Comparison of ENCODE assay signal across 8 mouse cellular contexts in the genomic region with DNA sequence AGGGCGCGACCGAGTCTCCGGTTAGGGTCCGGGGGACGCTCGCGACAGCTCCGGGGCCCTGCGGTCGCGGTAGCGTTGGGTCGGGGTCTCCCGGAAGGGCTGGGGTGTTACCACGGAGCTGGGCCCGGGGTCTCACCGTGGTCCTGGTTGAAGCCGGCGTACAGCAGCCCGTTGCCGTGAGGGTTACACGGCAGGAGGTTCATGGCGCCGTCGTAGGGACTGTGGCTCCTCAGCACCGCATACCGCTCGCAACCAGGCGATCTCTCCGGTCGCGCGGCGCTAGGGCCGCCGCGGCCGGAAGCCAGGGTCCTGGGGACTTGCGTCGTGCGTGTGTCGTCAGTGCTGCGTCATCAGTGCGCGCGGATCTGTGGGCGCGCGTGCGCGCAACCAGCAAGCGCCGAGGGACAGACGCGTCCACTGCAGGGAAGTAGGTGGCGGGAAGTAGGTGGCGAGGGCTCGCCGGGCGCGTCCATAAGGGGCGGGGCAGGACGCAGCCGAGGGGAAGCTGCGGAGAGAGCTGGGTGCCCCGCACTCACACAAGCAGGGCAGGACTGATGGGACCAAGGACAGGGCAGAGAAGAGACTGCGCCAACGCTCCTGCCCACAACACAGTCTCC. TPM values are rescaled to one million over a fixed set of nuclear protein-coding genes. Genes with fewer than 3 reads are reported as not detected.
DNase-seq lines count a peak whose midpoint lies in the region; ATAC-seq and TF ChIP-seq lines count a peak whose summit lies in the region.

TSS of gene Wdr45b (minus strand) at position 355 of the 617 bp plus-strand sequence.

- H3K27ac ChIP-seq in heart, embryonic 12.5 days (ENCODE audit: poor library complexity, severe bottlenecking) = peak within 1 kb of the TSS; percentile 85
- peak within 1 kb of the TSS; percentile 91 for H3K27ac ChIP-seq in kidney, postnatal 0 days
- H3K27ac ChIP-seq in liver, embryonic 11.5 days (ENCODE audit: low read depth, low read length) = peak within 1 kb of the TSS; percentile 88
- peak within 1 kb of the TSS; percentile 86 for H3K27ac ChIP-seq in stomach, embryonic 14.5 days (ENCODE audit: low read length)

- H3K4me3 ChIP-seq in heart, embryonic 12.5 days = peak within 1 kb of the TSS; percentile 99
- peak within 1 kb of the TSS; percentile 96 for H3K4me3 ChIP-seq in kidney, postnatal 0 days (replicated peaks; ENCODE audit: low read depth, low read length)
- H3K4me3 ChIP-seq in liver, embryonic 11.5 days (ENCODE audit: low read depth, low read length) = peak within 1 kb of the TSS; percentile 99
- H3K4me3 ChIP-seq in stomach, embryonic 14.5 days (ENCODE audit: low read depth, low read length) = peak within 1 kb of the TSS; percentile 98

- H3K27me3 ChIP-seq in heart, embryonic 12.5 days (replicated peaks) = no peaks in the 10 kb centered on the region
- no peaks in the 10 kb centered on the region for H3K27me3 ChIP-seq in kidney, postnatal 0 days (ENCODE audit: insufficient read depth, low read length)
- H3K27me3 ChIP-seq in liver, embryonic 11.5 days (replicated peaks; ENCODE audit: control insufficient read depth, insufficient read depth, low read length) = no peaks in the 10 kb centered on the region
- H3K27me3 ChIP-seq in stomach, embryonic 14.5 days (ENCODE audit: control insufficient read depth, insufficient read depth, low read length) = no peaks in the 10 kb centered on the region

- peak within 1 kb of the TSS; percentile 96 for H3K9ac ChIP-seq in heart, embryonic 12.5 days
- H3K9ac ChIP-seq in kidney, postnatal 0 days (ENCODE audit: low read depth, low read length) = peak within 1 kb of the TSS; percentile 99
- H3K9ac ChIP-seq in liver, embryonic 11.5 days (ENCODE audit: low read depth, low read length) = peak within 1 kb of the TSS; percentile 98
- peak within 1 kb of the TSS; percentile 91 for H3K9ac ChIP-seq in stomach, embryonic 14.5 days (replicated peaks; ENCODE audit: low read depth, low read length)

- no peaks in the 10 kb centered on the region for H3K9me3 ChIP-seq in heart, embryonic 12.5 days (replicated peaks)
- no peaks in the 10 kb centered on the region for H3K9me3 ChIP-seq in kidney, postnatal 0 days (replicated peaks; ENCODE audit: low read length)
- no peaks in the 10 kb centered on the region for H3K9me3 ChIP-seq in liver, embryonic 11.5 days (ENCODE audit: control insufficient read depth, low read length)
- no peaks in the 10 kb centered on the region for H3K9me3 ChIP-seq in stomach, embryonic 14.5 days (ENCODE audit: control insufficient read depth, low read depth, low read length)

- peak; percentile 14; the same call in 1 of the 2 replicates for TF ChIP-seq CTCF in kidney, postnatal 0 days (IDR thresholded peaks at IDR 0.05; ENCODE audit: low read depth)

- WGBS in heart, embryonic 12.5 days = under 1% methylated on average over 69 of the region's 69 CpGs
- under 1% methylated on average over 58 of the region's 69 CpGs for WGBS in kidney, postnatal 0 days
- under 1% methylated on average over 69 of the region's 69 CpGs for WGBS in liver, embryonic 11.5 days
- under 1% methylated on average over 69 of the region's 69 CpGs for WGBS in stomach, embryonic 14.5 days

- peak; percentile 94 for ATAC-seq in erythroid progenitor cell, adult 5-6 weeks (replicated peaks; ENCODE audit: low FRiP score, poor library complexity, severe bottlenecking)
- peak; percentile 98 for ATAC-seq in heart, embryonic 12.5 days (ENCODE audit: insufficient number of reproducible peaks, low FRiP score)
- peak; percentile 98 for ATAC-seq in kidney, postnatal 0 days (replicated peaks; ENCODE audit: low FRiP score, low read depth)
- peak; percentile 94 for ATAC-seq in liver, embryonic 11.5 days (replicated peaks; ENCODE audit: low FRiP score)
- ATAC-seq in stomach, embryonic 14.5 days (ENCODE audit: insufficient number of reproducible peaks, insufficient read depth, low FRiP score, low read depth) = peak; percentile 96

- H3K4me1 ChIP-seq in heart, embryonic 12.5 days (replicated peaks) = peaks cover 21% of the 10 kb centered on the region
- H3K4me1 ChIP-seq in kidney, postnatal 0 days (replicated peaks; ENCODE audit: insufficient read depth, low read length) = peaks cover 18% of the 10 kb centered on the region
- H3K4me1 ChIP-seq in liver, embryonic 11.5 days (replicated peaks; ENCODE audit: control insufficient read depth, insufficient read depth, low read length) = peaks cover 14% of the 10 kb centered on the region
- peaks cover 15% of the 10 kb centered on the region; the same call in 1 of the 2 replicates for H3K4me1 ChIP-seq in stomach, embryonic 14.5 days (ENCODE audit: control insufficient read depth, insufficient read depth, low read length)

- peak; percentile 99 for DNase-seq in CD4-positive helper T cell, adult 2 months (ENCODE audit: low read depth, low spot score)
- peak; percentile 92 for DNase-seq in brain, embryonic 18.5 days (ENCODE audit: low read depth, low spot score)
- DNase-seq in kidney, postnatal 0 days (ENCODE audit: low spot score) = peak; percentile 96
- DNase-seq in liver, embryonic 11.5 days (ENCODE audit: low spot score) = peak; percentile 97
- peak; percentile 98 for DNase-seq in naive thymus-derived CD4-positive, alpha-beta T cell, adult 2 months (ENCODE audit: low read depth)

- peak within 1 kb of the TSS; percentile 99 for H3K4me2 ChIP-seq in heart, embryonic 12.5 days
- H3K4me2 ChIP-seq in kidney, postnatal 0 days (ENCODE audit: low read length) = peak within 1 kb of the TSS; percentile 84
- peak within 1 kb of the TSS; percentile 97 for H3K4me2 ChIP-seq in liver, embryonic 11.5 days
- H3K4me2 ChIP-seq in stomach, embryonic 14.5 days (replicated peaks; ENCODE audit: low read depth, low read length) = peak within 1 kb of the TSS; percentile 89

- H3K36me3 ChIP-seq in heart, embryonic 12.5 days = peaks cover 13% of the 10 kb centered on the region
- H3K36me3 ChIP-seq in kidney, postnatal 0 days (ENCODE audit: insufficient read depth, low read length) = no peaks in the 10 kb centered on the region
- no peaks in the 10 kb centered on the region for H3K36me3 ChIP-seq in liver, embryonic 11.5 days (ENCODE audit: control insufficient read depth, insufficient read depth, low read length)
- no peaks in the 10 kb centered on the region; the same call in 1 of the 2 replicates for H3K36me3 ChIP-seq in stomach, embryonic 14.5 days (ENCODE audit: control insufficient read depth, insufficient read depth, low read length)

RNA-seq across cellular contexts. Expression of gene Wdr45b, which starts in this region (rescaled TPM):
- total RNA-seq in erythroid progenitor cell, adult 5-6 weeks (2015; ENCODE audit: low replicate concordance) = 25.2 and 30.6 TPM in 2 replicates
- 26.9 and 33.6 TPM in 2 replicates for total RNA-seq in erythroid progenitor cell, adult 5-6 weeks (2017; ENCODE audit: low replicate concordance)
- polyA plus RNA-seq in heart, embryonic 12.5 days (2016; fragmentation: Nextera tagmentation; extraction: Ambion mirVana) = 69.9 and 71.2 TPM in 2 replicates
- 76.2 and 83.7 TPM in 2 replicates for polyA plus RNA-seq in kidney, postnatal 0 days (2015; fragmentation: Nextera tagmentation; extraction: Ambion mirVana)
- 53.3 and 55.4 TPM in 2 replicates for polyA plus RNA-seq in liver, embryonic 11.5 days (2014; fragmentation: Nextera tagmentation; extraction: Ambion mirVana)
- polyA plus RNA-seq in stomach, embryonic 14.5 days (2014; fragmentation: Nextera tagmentation; extraction: Ambion mirVana) = 97.9 and 105 TPM in 2 replicates

Comparison
In these comparisons a context has a peak if more than half of its experiments do, and no peak if none do; other contexts are left out.
1. Peak in every context shown above with its lines: DNase-seq, ATAC-seq, H3K4me3 ChIP-seq and H3K27ac ChIP-seq.